Mouse (Mus musculus) liver, embryonic 14.5 days (tissue): ENCODE data around the gene Nrsn2.

Experiments
- CTCF ChIP-seq: IDR thresholded peaks from 2 replicates; pipeline ENCODE4 v1.5.1; 2016; ENCODE audit warnings: antibody characterized with exemption, low read depth, control low read depth
- EP300 ChIP-seq: IDR thresholded peaks from 2 replicates; pipeline ENCODE4 v1.6.1; 2016; ENCODE audit warnings: antibody characterized with exemption, low read depth

DNA sequence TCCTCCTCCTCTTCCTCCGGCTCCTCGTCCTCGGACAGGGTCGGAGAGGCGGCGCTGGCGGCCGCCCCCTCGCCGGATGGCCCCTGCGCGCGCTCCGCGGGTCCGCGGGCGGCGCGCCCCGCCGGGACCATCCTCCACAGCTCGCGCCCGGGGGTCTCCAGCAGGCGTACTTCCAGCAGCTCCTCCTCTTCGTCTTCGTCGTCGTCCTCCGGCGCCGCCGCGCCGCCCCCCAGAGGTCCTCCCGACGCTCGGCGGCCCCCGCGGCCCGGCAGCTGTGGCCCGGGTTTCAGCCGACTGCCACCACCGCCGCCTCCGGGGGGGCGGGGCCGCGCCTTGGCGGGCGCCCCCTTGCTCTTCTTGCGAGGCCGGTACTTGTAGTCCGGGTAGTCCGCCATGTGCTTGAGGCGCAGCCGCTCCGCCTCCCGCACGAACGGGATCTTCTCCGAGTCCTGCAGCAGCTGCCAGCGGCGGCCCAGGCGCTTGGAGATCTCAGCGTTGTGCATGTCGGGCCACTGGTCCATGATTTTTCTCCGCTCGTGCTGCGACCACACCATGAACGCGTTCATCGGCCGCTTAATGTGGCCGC is 20.7 kb upstream of the Nrsn2 start:
- TF ChIP-seq CTCF (0 out of 2 replicates have a peak, but pooled peaks have one; percentile 9), EP300 (no peak)
